Mouse (Mus musculus): ENCODE results near the gene Cd82. TPM values are rescaled to one million over a fixed set of nuclear protein-coding genes. Genes with fewer than 3 reads are reported as not detected.
A peak's percentile ranks its signal among the peaks of the same experiment; 100 is the strongest.

The Cd82 gene
- polyA plus RNA-seq, 1 experiment from 2014 or later, result 20.0 TPM

DNA sequence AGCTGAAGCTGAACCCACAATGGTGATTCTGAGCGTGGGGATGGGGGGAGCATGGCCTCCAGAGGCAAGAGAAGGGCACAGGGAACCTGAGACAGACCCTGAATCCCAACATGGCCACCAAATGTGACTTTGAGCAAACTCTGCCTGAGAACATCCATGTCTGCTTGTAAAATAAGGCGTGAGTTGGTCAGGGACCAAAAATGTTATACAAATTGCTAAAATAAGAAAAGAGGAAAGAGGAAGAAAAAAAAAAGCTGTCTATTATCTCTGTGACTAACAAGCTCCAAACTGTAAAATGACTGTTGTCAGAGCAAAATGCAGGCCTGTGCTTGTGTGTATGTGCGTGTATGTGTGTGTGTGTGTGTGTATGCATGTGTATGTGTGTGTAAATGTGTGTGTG is 30.6 kb upstream of the Cd82 start:
- Histone ChIP-seq H3K4me3 (replicated peaks; ENCODE audit: low read length) (no peak overlapping the region), H3K4me2 (replicated peaks) (no peak overlapping the region), H3K27me3 (ENCODE audit: control insufficient read depth, insufficient read depth, low read length) (no peaks in the 10 kb centered on the region), H3K4me1 (replicated peaks; ENCODE audit: control insufficient read depth, insufficient read depth, low read length) (peaks cover 4% of the 10 kb centered on the region; the same call in 1 of the 2 replicates), H3K27ac (no peak overlapping the region), H3K9me3 (ENCODE audit: control insufficient read depth, low read length) (no peaks in the 10 kb centered on the region), H3K36me3 (replicated peaks; ENCODE audit: control insufficient read depth, insufficient read depth) (no peaks in the 10 kb centered on the region), H3K9ac (no peak overlapping the region)
- WGBS, result 77% methylated on average over 3 of the region's 3 CpGs
- ATAC-seq (ENCODE audit: low FRiP score) (no peak), DNase-seq (ENCODE audit: low spot score) (no peak)

DNA sequence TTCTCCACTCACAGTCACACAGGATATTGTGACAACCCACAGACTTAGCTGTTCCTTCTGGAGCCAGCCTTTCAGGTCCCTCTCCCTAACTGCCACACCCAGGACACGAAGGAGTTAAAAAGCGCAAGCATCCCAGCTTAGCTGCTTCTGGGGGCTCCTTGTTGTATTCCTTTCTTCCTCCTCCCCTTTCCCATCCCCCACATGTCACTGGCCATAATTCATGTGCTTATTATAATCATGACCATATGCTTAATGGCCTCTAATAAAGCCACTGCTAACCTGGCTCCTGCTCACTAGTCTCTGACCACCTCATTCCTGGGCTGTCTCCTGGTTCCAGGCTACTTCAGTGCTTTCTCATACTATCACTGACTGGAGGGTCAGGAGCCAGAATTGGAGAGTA is 27.6 kb upstream of the Cd82 start:
- Histone ChIP-seq H3K27ac (no peak overlapping the region), H3K27me3 (ENCODE audit: control insufficient read depth, insufficient read depth, low read length) (no peaks in the 10 kb centered on the region), H3K9me3 (ENCODE audit: control insufficient read depth, low read length) (no peaks in the 10 kb centered on the region), H3K4me3 (replicated peaks; ENCODE audit: low read length) (no peak overlapping the region), H3K36me3 (replicated peaks; ENCODE audit: control insufficient read depth, insufficient read depth) (no peaks in the 10 kb centered on the region), H3K4me1 (replicated peaks; ENCODE audit: control insufficient read depth, insufficient read depth, low read length) (peaks cover 4% of the 10 kb centered on the region; the same call in 1 of the 2 replicates), H3K9ac (no peak overlapping the region), H3K4me2 (replicated peaks) (no peak overlapping the region)
- DNase-seq (ENCODE audit: low spot score) (no peak), ATAC-seq (ENCODE audit: low FRiP score) (no peak)
- 96% methylated on average over 2 of the region's 2 CpGs for WGBS

DNA sequence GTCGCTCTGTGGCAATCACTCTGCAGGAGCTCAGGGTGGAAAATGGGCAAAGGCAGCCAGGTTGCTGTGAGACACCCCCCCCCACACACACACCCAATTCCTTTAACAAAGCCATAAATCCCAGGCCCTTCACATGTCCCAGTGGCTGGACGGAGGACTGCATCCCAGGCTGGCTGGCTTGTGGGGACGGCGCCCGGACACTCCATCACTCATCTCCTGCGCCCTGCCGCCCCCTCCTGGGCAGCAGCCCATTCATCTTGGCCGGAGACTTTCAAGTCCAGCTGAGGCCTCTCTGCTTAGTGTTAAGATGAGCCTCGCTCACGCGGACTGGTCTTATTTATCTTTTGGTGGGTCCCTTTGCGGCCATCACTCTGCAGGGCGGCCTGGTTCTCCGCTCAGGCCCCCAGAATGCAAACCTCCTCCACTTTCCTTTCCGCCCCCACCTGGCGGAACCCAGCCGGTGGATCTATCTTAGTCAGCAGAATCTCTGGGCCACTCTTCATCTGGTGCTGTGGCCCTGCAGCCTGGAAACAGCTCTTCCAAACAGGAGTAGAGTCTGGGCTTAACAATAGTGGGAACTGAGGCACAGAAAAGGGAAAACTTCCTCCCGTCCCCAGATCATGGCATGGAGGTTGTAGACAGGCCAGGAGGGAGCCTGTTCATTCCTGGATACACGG is 26.1 kb upstream of the Cd82 start:
- Histone ChIP-seq H3K4me2 (replicated peaks) (no peak overlapping the region), H3K9me3 (ENCODE audit: control insufficient read depth, low read length) (no peaks in the 10 kb centered on the region), H3K9ac (no peak overlapping the region), H3K4me1 (replicated peaks; ENCODE audit: control insufficient read depth, insufficient read depth, low read length) (peaks cover 10% of the 10 kb centered on the region; the same call in 1 of the 2 replicates), H3K36me3 (replicated peaks; ENCODE audit: control insufficient read depth, insufficient read depth) (no peaks in the 10 kb centered on the region), H3K4me3 (replicated peaks; ENCODE audit: low read length) (no peak overlapping the region), H3K27ac (no peak overlapping the region), H3K27me3 (ENCODE audit: control insufficient read depth, insufficient read depth, low read length) (no peaks in the 10 kb centered on the region)
- ATAC-seq (ENCODE audit: low FRiP score), result peak; percentile 46; the same call in 1 of the 2 replicates
- no peak for DNase-seq (ENCODE audit: low spot score)
- WGBS, result 28% methylated on average over 19 of the region's 19 CpGs

DNA sequence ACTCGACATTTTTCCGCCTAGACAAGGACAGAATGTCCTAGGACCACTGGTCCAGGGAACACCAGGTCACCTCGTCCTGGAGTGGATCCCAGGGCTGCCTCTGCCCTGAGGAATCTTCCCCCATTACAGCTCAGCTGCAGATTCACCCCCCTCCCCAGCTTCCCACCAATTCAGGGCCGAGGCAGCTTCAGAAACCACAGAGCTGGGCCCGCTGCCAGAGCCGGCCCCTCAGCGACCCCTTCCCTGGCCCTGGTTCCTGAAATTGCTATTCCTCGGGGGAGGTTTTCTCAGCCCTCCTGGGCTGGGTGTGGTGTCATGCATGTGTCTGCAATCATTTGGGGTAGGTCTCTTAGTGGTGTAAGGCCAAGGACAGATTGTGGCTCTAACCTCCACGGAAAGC is 22.5 kb upstream of the Cd82 start:
- Histone ChIP-seq H3K9me3 (ENCODE audit: control insufficient read depth, low read length) (no peaks in the 10 kb centered on the region), H3K36me3 (replicated peaks; ENCODE audit: control insufficient read depth, insufficient read depth) (no peaks in the 10 kb centered on the region), H3K4me2 (replicated peaks) (no peak overlapping the region), H3K27ac (no peak overlapping the region), H3K4me1 (replicated peaks; ENCODE audit: control insufficient read depth, insufficient read depth, low read length) (peaks cover 14% of the 10 kb centered on the region; the same call in 1 of the 2 replicates), H3K9ac (no peak overlapping the region), H3K4me3 (replicated peaks; ENCODE audit: low read length) (no peak overlapping the region), H3K27me3 (ENCODE audit: control insufficient read depth, insufficient read depth, low read length) (no peaks in the 10 kb centered on the region)
- ATAC-seq (ENCODE audit: low FRiP score), result no peak
- no peak for DNase-seq (ENCODE audit: low spot score)
- WGBS, result 47% methylated on average over 9 of the region's 9 CpGs

DNA sequence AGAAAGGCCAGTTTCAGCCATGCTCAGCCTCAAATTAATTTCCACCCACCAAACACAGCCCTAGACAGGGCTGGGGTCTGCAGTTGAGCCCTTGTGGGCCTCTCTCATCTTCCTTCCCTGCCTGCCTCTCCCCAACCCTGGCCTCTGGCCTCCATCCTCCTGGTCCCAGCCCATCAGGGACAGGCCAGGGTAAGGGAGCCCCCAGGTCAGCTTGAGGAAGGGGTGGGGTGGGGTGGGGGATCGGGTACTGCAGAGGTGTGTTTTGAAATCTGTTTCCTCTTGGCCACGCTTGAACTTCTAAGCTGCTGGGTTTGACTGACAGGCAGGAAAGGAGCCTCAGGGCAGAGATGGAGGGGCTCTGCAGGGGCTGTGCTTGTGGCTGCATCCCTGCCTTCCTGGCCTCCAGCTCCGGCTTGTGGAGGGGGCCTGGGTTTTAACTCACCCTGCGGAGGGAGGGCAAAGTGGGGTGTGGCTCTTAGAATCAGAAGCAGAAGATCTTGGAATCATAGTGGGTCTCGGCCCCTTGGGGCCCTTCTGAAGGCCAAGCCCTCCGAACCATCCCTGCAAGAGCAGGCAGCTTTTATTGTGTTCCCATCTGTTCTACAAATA is 19.2 kb upstream of the Cd82 start:
- Histone ChIP-seq H3K27ac (no peak overlapping the region), H3K4me1 (replicated peaks; ENCODE audit: control insufficient read depth, insufficient read depth, low read length) (0 out of 2 replicates have a peak, but pooled peaks cover 10% of the 10 kb centered on the region), H3K9ac (no peak overlapping the region), H3K36me3 (replicated peaks; ENCODE audit: control insufficient read depth, insufficient read depth) (no peaks in the 10 kb centered on the region), H3K4me3 (replicated peaks; ENCODE audit: low read length) (no peak overlapping the region), H3K9me3 (ENCODE audit: control insufficient read depth, low read length) (no peaks in the 10 kb centered on the region), H3K27me3 (ENCODE audit: control insufficient read depth, insufficient read depth, low read length) (no peaks in the 10 kb centered on the region), H3K4me2 (replicated peaks) (no peak overlapping the region)
- DNase-seq (ENCODE audit: low spot score) (no peak), ATAC-seq (ENCODE audit: low FRiP score) (no peak; the same call in 1 of the 2 replicates)
- WGBS, result 46% methylated on average over 6 of the region's 6 CpGs

DNA sequence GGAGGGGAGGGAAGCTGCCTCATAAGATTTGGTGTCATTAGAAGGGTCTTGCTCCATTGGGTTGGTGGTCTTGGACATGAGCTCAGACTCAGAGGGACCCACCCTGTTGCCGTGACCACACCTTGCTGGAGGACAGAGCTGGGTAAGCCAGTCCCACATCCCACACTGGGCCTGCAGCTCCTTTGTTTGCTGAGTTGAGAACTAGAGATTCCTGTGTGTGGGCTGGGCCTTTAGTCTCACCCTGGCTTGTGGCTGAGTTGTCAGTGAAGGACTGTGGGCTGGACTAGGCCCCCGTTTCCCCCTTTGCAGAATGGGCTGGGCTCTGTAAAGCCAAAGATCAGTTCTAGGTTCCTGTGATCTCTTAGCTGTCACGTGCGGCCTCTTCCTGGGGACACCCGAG is 15.8 kb upstream of the Cd82 start:
- Histone ChIP-seq H3K9ac (no peak overlapping the region), H3K27me3 (ENCODE audit: control insufficient read depth, insufficient read depth, low read length) (0 out of 2 replicates have a peak, but pooled peaks cover 6% of the 10 kb centered on the region), H3K4me3 (replicated peaks; ENCODE audit: low read length) (no peak overlapping the region), H3K36me3 (replicated peaks; ENCODE audit: control insufficient read depth, insufficient read depth) (no peaks in the 10 kb centered on the region), H3K4me1 (replicated peaks; ENCODE audit: control insufficient read depth, insufficient read depth, low read length) (0 out of 2 replicates have a peak, but pooled peaks cover 4% of the 10 kb centered on the region), H3K4me2 (replicated peaks) (no peak overlapping the region), H3K27ac (no peak overlapping the region), H3K9me3 (ENCODE audit: control insufficient read depth, low read length) (no peaks in the 10 kb centered on the region)
- 76% methylated on average over 5 of the region's 5 CpGs for WGBS
- no peak for DNase-seq (ENCODE audit: low spot score)
- ATAC-seq (ENCODE audit: low FRiP score), result no peak

DNA sequence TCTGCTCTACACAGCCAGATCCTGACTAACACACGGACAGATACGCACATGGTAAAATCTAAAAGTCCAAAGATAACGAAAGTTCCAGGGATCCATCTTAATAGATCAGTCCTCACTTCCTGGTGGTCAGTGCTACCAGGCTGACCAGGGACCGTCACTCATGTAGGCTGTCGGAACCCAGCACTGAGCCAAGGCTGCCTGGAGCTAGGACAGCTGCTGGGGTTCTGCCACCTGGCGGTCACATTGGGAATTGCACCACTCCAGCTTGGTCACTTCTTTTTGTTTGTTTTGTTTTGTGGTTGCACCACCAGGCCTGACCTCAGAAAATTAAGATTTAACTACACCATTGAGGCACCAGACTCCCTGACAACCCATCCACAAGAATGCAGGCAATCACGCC is 14.6 kb upstream of the Cd82 start:
- no peak for ATAC-seq (ENCODE audit: low FRiP score)
- 0 out of 2 replicates have a peak, but pooled peaks cover 6% of the 10 kb centered on the region for H3K27me3 ChIP-seq (ENCODE audit: control insufficient read depth, insufficient read depth, low read length)
- peak; percentile 60 for DNase-seq (ENCODE audit: low spot score)

DNA sequence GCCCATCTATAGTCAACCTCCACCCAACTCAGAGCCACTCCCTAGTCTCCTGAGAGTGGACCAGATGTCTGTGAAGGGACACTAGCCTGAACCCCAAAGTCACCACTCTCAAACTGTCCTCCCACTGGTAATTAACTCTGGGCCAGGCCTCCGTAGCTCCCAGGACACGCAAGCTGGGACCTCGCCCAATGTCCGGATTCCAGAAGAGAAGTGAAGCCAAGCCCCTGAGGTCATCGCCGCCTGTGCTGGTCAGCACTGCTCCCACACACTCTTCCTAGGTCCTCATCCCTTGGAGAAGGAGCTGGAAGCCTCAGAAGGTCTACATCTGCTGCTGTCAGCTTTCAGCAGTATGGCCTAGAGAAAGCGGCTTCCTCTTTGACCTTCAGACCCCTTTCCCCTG is 13.5 kb upstream of the Cd82 start:
- DNase-seq (ENCODE audit: low spot score), result no peak
- no peak for ATAC-seq (ENCODE audit: low FRiP score)
- 80% methylated on average over 7 of the region's 7 CpGs for WGBS
- Histone ChIP-seq H3K4me3 (replicated peaks; ENCODE audit: low read length) (no peak overlapping the region), H3K36me3 (replicated peaks; ENCODE audit: control insufficient read depth, insufficient read depth) (no peaks in the 10 kb centered on the region), H3K27ac (no peak overlapping the region), H3K4me2 (replicated peaks) (no peak overlapping the region), H3K9ac (no peak overlapping the region), H3K27me3 (ENCODE audit: control insufficient read depth, insufficient read depth, low read length) (0 out of 2 replicates have a peak, but pooled peaks cover 6% of the 10 kb centered on the region), H3K4me1 (replicated peaks; ENCODE audit: control insufficient read depth, insufficient read depth, low read length) (no peaks in the 10 kb centered on the region), H3K9me3 (ENCODE audit: control insufficient read depth, low read length) (no peaks in the 10 kb centered on the region)

More for the DNA sequence above, 14.6 kb upstream of the Cd82 start:
- Histone ChIP-seq H3K9ac (no peak overlapping the region), H3K4me1 (replicated peaks; ENCODE audit: control insufficient read depth, insufficient read depth, low read length) (0 out of 2 replicates have a peak, but pooled peaks cover 4% of the 10 kb centered on the region), H3K27ac (no peak overlapping the region), H3K36me3 (replicated peaks; ENCODE audit: control insufficient read depth, insufficient read depth) (no peaks in the 10 kb centered on the region), H3K4me3 (replicated peaks; ENCODE audit: low read length) (no peak overlapping the region), H3K9me3 (ENCODE audit: control insufficient read depth, low read length) (no peaks in the 10 kb centered on the region), H3K4me2 (replicated peaks) (no peak overlapping the region)
- WGBS, result 42% methylated on average over 7 of the region's 7 CpGs

DNA sequence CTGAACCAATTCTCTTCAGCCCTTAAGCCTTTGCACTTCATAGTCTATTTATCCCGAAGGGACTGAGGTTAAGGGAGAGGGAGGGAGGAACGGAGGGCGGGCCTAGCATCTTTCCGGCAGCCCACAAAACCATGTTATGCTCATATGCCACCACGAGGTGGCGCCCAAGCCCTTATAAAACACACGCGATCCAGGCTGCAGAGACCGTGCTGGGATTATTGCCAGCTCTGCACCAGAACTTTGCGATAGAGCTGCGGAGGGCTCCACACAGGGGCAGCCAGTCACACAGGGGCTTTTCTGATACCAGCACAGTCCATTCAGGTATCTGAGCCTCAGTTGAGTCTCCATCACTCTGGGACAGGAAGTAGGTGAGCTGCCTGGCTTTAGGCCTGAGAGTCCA is 12.1 kb upstream of the Cd82 start:
- WGBS, result 2% methylated on average over 11 of the region's 11 CpGs
- no peak overlapping the region for H3K4me3 ChIP-seq (replicated peaks; ENCODE audit: low read length)
- 0 out of 2 replicates have a peak, but pooled peaks cover 6% of the 10 kb centered on the region for H3K27me3 ChIP-seq (ENCODE audit: control insufficient read depth, insufficient read depth, low read length)
- H3K4me2 ChIP-seq (replicated peaks), result no peak overlapping the region
- no peaks in the 10 kb centered on the region for H3K36me3 ChIP-seq (replicated peaks; ENCODE audit: control insufficient read depth, insufficient read depth)
- H3K4me1 ChIP-seq (replicated peaks; ENCODE audit: control insufficient read depth, insufficient read depth, low read length), result no peaks in the 10 kb centered on the region; the same call in 1 of the 2 replicates
- DNase-seq (ENCODE audit: low spot score), result peak; percentile 94
- no peaks in the 10 kb centered on the region for H3K9me3 ChIP-seq (ENCODE audit: control insufficient read depth, low read length)
- H3K9ac ChIP-seq, result no peak overlapping the region
- no peak overlapping the region for H3K27ac ChIP-seq
- ATAC-seq (ENCODE audit: low FRiP score), result peak; percentile 46; the same call in 1 of the 2 replicates

All from hindbrain, embryonic 14.5 days (tissue).